Mouse (Mus musculus): ENCODE results near the gene Taf1d. TPM values are rescaled to one million over a fixed set of nuclear protein-coding genes. Genes with fewer than 3 reads are reported as not detected.
A peak's percentile ranks its signal among the peaks of the same experiment; 100 is the strongest.
"Not testable (repeated sequence)": the region's sequence is repeated elsewhere in the genome, so short reads cannot be mapped to it uniquely, and the experiment has no call there.

The Taf1d gene
- polyA plus RNA-seq, 1 experiment from 2014 or later = 68.9 TPM

DNA sequence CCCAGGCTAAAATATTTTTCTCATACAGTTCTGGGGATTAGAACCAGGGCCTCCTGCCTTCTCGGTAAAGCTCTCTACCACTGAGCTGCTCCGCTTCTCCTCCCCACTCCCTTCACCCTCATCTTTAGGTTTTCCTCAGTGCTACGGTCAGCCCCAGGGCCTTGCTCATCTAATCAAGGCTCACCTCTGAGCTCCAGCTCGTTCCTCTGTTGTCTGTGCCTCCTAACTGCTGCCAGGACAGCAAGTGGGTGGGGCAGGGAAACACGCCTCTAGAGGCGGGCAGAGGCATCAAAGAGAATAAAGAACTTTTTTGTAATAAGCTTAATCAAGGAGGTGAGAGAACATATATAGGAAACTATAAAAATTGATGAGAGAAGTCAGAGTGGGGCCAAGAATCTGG is 18.2 kb upstream of the Taf1d start:
- H3K4me1 ChIP-seq = no peaks in the 10 kb centered on the region
- 49% methylated on average over 6 of the region's 6 CpGs for WGBS

DNA sequence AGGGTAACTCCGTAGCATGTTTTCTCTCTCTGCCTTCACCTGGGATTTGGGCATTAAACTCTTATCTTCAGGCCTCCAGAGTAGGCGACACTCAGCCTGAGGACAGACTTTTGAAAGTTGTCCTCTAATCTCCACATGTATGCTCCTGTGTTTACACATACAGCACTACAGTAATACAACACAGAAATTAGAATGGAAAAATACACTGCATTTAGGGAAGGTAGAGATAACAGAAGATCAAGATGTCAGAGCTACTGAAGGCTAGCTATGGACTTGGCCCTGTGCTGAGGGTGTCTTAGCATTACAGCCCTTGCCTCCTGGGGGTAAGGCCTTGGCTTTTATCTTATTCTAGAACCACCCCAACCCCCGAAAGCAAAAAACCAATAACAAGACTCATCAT is 17.6 kb upstream of the Taf1d start:
- H3K4me2 ChIP-seq (replicated peaks) = no peak overlapping the region
- no peaks in the 10 kb centered on the region for H3K9me3 ChIP-seq (replicated peaks)
- H3K4me3 ChIP-seq (replicated peaks) = no peak overlapping the region
- 87% methylated on average over 3 of the region's 3 CpGs for WGBS
- no peak overlapping the region for H3K27ac ChIP-seq (replicated peaks)
- H3K4me1 ChIP-seq = no peaks in the 10 kb centered on the region
- no peak overlapping the region for H3K9ac ChIP-seq
- ATAC-seq (ENCODE audit: insufficient number of reproducible peaks, low FRiP score, low TSS enrichment, low read depth) = no peak
- H3K36me3 ChIP-seq = peaks cover 14% of the 10 kb centered on the region; the same call in 1 of the 2 replicates
- no peaks in the 10 kb centered on the region for H3K27me3 ChIP-seq

More for the DNA sequence above, 18.2 kb upstream of the Taf1d start:
- Histone ChIP-seq H3K27me3 (no peaks in the 10 kb centered on the region), H3K4me3 (replicated peaks) (no peak overlapping the region), H3K9me3 (replicated peaks) (no peaks in the 10 kb centered on the region), H3K27ac (replicated peaks) (no peak overlapping the region), H3K9ac (no peak overlapping the region), H3K36me3 (peaks cover 14% of the 10 kb centered on the region; the same call in 1 of the 2 replicates), H3K4me2 (replicated peaks) (no peak overlapping the region)
- ATAC-seq (ENCODE audit: insufficient number of reproducible peaks, low FRiP score, low TSS enrichment, low read depth) = no peak

DNA sequence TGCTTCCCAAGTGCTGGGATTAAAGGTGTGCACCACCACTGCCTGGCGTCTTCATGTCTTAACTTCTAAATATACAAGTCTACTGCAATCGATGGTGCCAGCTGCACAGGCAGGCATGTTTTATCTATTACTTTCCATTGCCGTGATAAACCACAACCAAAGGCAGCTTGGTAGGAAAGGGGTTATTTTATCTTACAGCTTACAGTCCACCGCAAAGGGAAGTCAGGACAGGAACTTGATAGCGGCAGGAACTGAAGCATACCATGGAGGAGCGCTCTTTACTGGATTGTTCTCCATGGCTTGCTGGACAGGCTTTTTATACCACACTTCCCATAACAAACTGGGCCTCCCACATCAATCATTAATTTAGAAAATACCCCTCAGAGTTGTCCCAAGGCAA is 16.8 kb upstream of the Taf1d start:
- H3K9me3 ChIP-seq (replicated peaks) = no peaks in the 10 kb centered on the region
- no peak overlapping the region for H3K27ac ChIP-seq (replicated peaks)
- peaks cover 14% of the 10 kb centered on the region; the same call in 1 of the 2 replicates for H3K36me3 ChIP-seq
- 86% methylated on average over 6 of the region's 6 CpGs for WGBS
- no peak for ATAC-seq (ENCODE audit: insufficient number of reproducible peaks, low FRiP score, low TSS enrichment, low read depth)
- H3K4me1 ChIP-seq = no peaks in the 10 kb centered on the region
- H3K4me3 ChIP-seq (replicated peaks) = no peak overlapping the region
- no peak overlapping the region for H3K9ac ChIP-seq
- H3K4me2 ChIP-seq (replicated peaks) = no peak overlapping the region
- no peaks in the 10 kb centered on the region for H3K27me3 ChIP-seq

DNA sequence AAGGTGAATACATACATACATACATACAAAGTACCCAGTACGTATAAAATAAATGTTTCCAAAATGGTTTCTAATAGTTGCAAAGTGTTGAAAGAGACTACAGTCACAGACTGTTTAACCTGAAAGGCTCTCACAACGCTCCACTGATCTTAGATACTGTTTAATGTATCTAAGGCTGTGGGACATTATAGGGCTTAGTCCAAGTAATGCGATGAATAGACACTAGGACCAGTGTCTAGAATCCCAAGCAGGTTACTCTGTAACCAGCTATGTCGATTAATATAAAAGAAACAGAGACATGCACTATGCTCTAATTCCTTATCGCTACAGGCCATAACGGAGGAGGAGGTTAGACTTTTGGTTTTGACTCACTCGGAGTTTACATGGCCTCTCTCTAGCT is 8.9 kb upstream of the Taf1d start:
- 81% methylated on average over 7 of the region's 7 CpGs for WGBS
- Histone ChIP-seq H3K4me3 (replicated peaks) (no peak overlapping the region), H3K27me3 (no peaks in the 10 kb centered on the region), H3K4me1 (no peaks in the 10 kb centered on the region), H3K36me3 (0 out of 2 replicates have a peak, but pooled peaks cover 3% of the 10 kb centered on the region), H3K9ac (no peak overlapping the region), H3K27ac (replicated peaks) (no peak overlapping the region), H3K4me2 (replicated peaks) (no peak overlapping the region), H3K9me3 (replicated peaks) (no peaks in the 10 kb centered on the region)
- ATAC-seq (ENCODE audit: insufficient number of reproducible peaks, low FRiP score, low TSS enrichment, low read depth) = no peak

DNA sequence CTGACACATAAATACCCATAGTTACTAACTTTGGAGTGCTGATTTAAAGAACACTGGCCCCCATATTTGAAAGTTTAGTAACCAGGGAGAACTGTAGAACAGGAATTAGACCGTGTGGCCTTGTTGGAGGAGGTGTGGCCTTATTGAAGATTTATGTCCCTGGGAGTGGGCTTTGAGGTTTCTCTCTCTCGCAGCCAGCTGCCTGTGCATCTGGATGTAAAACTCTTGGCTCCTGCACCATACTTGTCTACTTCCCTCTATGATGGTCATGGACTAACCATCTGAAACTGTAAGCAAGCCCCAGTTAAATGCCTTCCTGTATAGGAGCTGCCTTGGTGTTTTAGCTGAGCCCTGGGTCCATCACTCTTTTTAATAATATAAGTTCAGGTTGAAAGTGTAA is 7.6 kb upstream of the Taf1d start:
- WGBS = 66% methylated on average over 2 of the region's 2 CpGs
- H3K4me3 ChIP-seq (replicated peaks) = no peak overlapping the region
- no peak for ATAC-seq (ENCODE audit: insufficient number of reproducible peaks, low FRiP score, low TSS enrichment, low read depth)

DNA sequence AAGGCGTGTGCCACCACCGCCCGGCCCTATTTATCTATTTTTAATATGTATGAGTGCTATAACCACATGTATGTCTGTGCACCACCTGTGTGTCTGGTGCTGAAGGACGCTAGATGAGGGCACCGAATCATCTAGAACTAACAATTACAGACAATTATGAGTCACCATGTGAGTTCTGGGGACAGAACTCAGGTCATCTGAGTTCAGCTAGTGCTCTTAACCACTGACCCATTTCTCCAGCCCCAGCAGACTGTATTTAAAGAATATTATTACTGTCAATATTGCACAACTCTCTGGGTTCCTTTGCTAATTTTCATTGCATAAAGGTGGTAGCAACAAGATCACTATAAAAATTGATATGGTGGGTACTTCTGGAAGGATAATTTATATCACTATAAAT is 6.0 kb upstream of the Taf1d start:
- Histone ChIP-seq H3K27ac (replicated peaks) (no peak overlapping the region), H3K4me1 (no peaks in the 10 kb centered on the region), H3K9ac (no peak overlapping the region), H3K9me3 (replicated peaks) (no peaks in the 10 kb centered on the region), H3K4me2 (replicated peaks) (no peak overlapping the region), H3K4me3 (replicated peaks) (no peak overlapping the region), H3K27me3 (no peaks in the 10 kb centered on the region), H3K36me3 (0 out of 2 replicates have a peak, but pooled peaks cover 3% of the 10 kb centered on the region)
- no peak for ATAC-seq (ENCODE audit: insufficient number of reproducible peaks, low FRiP score, low TSS enrichment, low read depth)
- 71% methylated on average over 5 of the region's 5 CpGs for WGBS

More for the DNA sequence above, 7.6 kb upstream of the Taf1d start:
- Histone ChIP-seq H3K4me1 (no peaks in the 10 kb centered on the region), H3K36me3 (0 out of 2 replicates have a peak, but pooled peaks cover 3% of the 10 kb centered on the region), H3K27ac (replicated peaks) (no peak overlapping the region), H3K9ac (no peak overlapping the region), H3K27me3 (no peaks in the 10 kb centered on the region), H3K9me3 (replicated peaks) (no peaks in the 10 kb centered on the region), H3K4me2 (replicated peaks) (no peak overlapping the region)

DNA sequence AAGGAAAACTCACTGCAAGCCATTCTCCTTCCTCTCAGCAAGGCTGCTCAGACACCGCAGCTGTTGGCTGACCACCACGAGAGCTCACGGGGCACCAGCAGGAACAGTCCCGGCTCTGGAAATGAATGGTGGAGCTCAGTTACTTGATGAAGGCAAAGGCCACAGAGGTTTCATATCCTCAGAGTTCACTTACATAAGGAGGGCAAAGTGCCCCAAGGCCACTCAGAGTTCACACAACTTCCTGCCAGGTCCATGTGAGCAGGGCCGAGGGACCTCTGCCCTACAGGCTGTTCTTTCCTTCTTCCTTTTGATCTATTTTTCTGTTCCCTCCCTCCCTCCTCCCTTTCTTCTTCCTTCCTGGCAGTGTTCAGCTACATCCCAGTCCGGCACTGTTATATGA is 4.6 kb upstream of the Taf1d start:
- H3K27ac ChIP-seq (replicated peaks) = 0 out of 2 replicates have a peak overlapping the region, but pooled peaks have one; percentile 41
- H3K36me3 ChIP-seq = 0 out of 2 replicates have a peak, but pooled peaks cover 3% of the 10 kb centered on the region
- no peak overlapping the region for H3K4me2 ChIP-seq (replicated peaks)
- 25% methylated on average over 6 of the region's 6 CpGs for WGBS
- H3K27me3 ChIP-seq = no peaks in the 10 kb centered on the region
- no peaks in the 10 kb centered on the region for H3K9me3 ChIP-seq (replicated peaks)
- ATAC-seq (ENCODE audit: insufficient number of reproducible peaks, low FRiP score, low TSS enrichment, low read depth) = no peak
- H3K4me1 ChIP-seq = 0 out of 2 replicates have a peak, but pooled peaks cover 4% of the 10 kb centered on the region
- no peak overlapping the region for H3K4me3 ChIP-seq (replicated peaks)
- no peak overlapping the region for H3K9ac ChIP-seq

DNA sequence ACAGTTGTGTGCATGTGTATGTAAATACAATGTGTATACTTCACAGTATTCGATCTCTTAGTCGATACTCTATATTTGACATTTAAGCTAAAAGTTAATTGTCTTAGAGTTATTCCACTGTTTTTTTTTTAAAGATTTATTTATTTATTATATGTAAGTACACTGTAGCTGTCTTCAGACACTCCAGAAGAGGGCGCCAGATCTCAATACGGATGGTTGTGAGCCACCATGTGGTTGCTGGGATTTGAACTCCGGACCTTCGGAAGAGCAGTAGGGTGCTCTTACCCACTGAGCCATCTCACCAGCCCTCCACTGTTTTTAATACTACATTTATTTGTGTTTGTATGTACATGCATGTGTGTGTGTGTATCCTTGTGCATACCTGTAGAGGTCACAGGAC is 4.0 kb upstream of the Taf1d start:
- ATAC-seq (ENCODE audit: insufficient number of reproducible peaks, low FRiP score, low TSS enrichment, low read depth); H3K9me3 ChIP-seq (replicated peaks); H3K27ac ChIP-seq (replicated peaks); H3K27me3 ChIP-seq; H3K4me1 ChIP-seq; H3K9ac ChIP-seq; H3K4me3 ChIP-seq (replicated peaks); H3K36me3 ChIP-seq; H3K4me2 ChIP-seq (replicated peaks): not testable (repeated sequence)
- 79% methylated on average over 6 of the region's 6 CpGs for WGBS

DNA sequence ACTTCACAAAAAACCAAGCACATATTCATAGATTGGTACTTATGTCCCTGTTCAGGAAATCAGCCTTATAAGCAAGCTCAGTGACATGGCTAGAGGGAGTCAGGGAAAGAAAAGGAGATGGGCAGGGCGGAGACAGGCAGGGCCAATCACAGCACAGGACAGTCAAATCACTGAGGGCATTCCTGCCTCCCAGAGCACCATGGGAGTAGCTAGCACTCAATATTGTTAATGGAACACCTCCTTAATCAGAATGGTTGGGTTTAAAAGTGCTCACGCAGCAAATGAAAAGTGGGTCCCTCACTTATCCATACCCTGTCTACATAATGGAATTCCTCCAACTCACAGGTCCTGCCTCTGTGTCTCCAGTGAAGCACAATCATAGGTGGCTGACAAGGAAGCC is 3.1 kb upstream of the Taf1d start:
- no peaks in the 10 kb centered on the region for H3K36me3 ChIP-seq
- H3K4me2 ChIP-seq (replicated peaks) = no peak overlapping the region
- no peaks in the 10 kb centered on the region for H3K27me3 ChIP-seq
- ATAC-seq (ENCODE audit: insufficient number of reproducible peaks, low FRiP score, low TSS enrichment, low read depth) = no peak
- H3K9ac ChIP-seq = no peak overlapping the region
- WGBS = 65% methylated on average over 2 of the region's 2 CpGs
- H3K4me1 ChIP-seq = peaks cover 15% of the 10 kb centered on the region
- H3K9me3 ChIP-seq (replicated peaks) = no peaks in the 10 kb centered on the region
- H3K4me3 ChIP-seq (replicated peaks) = no peak overlapping the region
- H3K27ac ChIP-seq (replicated peaks) = no peak overlapping the region

DNA sequence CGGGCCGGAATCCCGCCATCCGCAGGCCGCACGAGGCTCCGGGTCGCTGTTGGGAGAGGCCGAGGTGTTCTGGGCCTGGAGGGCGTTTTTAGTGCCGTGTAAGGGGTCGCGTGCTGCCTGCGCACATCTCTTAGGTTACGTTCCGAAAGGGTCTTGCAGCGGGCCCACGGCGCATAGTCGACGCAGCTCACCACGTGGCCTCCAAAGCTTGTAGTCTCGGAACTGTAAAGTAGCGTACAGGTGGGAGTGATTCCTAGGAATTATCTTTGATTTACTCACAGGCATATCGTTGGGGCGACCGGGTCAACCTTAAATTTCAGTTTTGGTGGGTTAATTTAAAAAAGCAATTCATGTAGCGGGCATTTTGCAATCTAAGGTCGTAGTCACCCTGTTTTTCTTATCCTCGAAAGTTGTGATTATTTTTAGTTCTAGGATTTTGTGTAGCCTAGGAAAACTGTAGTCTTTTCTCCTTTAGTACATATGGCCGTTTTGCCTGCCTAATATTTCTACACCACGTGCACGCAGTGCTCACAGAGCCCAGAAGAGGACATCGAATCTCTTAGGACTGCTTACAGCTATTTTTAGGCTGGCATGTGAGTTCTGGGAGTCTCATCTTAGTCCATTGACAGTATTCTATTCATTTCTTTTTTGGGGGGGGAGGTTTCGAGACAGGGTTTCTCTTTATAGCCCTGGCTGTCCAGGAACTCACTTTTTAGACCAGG is 545 bp downstream of the Taf1d start, which contains the start of gene 4931406C07Rik:
Gene 4931406C07Rik, minus strand, starts transcription at position 51 of the 722 bp plus-strand sequence.
- H3K36me3 ChIP-seq = peaks cover 21% of the 10 kb centered on the region
- H3K27ac ChIP-seq (replicated peaks) = peak within 1 kb of the TSS; percentile 91
- H3K4me3 ChIP-seq (replicated peaks) = peak within 1 kb of the TSS; percentile 81
- peak within 1 kb of the TSS; percentile 69 for H3K4me2 ChIP-seq (replicated peaks)
- no peaks in the 10 kb centered on the region for H3K9me3 ChIP-seq (replicated peaks)
- ATAC-seq (ENCODE audit: insufficient number of reproducible peaks, low FRiP score, low TSS enrichment, low read depth) = peak; percentile 72
- peak within 1 kb of the TSS; percentile 95 for H3K9ac ChIP-seq
- H3K27me3 ChIP-seq = no peaks in the 10 kb centered on the region
- H3K4me1 ChIP-seq = peaks cover 21% of the 10 kb centered on the region
- 0% methylated on average over 35 of the region's 35 CpGs for WGBS

DNA sequence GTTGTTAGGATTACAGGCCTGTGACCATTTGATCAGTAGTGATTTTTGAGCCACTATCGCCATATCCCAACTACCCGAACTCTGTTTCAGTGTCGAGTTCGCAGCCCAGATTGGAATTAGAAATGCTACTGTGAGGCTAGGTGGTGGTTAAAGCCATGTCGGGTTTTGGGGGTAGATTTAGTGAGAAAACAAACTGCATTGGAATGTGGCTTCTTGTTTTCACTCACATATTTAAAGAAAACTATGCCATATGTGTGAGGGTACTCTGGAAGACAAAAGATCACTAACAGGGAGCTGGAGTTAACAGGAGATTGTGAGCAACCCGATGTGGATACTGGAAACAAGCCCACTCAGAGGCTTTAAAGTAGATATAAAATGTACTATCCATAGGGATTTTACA is 1.2 kb downstream of the Taf1d start:
- H3K4me3 ChIP-seq (replicated peaks) = peak overlapping the region; percentile 81
- peak overlapping the region; percentile 69 for H3K4me2 ChIP-seq (replicated peaks)
- WGBS = 8% methylated on average over 6 of the region's 6 CpGs
- H3K27ac ChIP-seq (replicated peaks) = no peak overlapping the region; the same call in 1 of the 2 replicates
- ATAC-seq (ENCODE audit: insufficient number of reproducible peaks, low FRiP score, low TSS enrichment, low read depth) = no peak
- H3K27me3 ChIP-seq = no peaks in the 10 kb centered on the region
- H3K36me3 ChIP-seq = peaks cover 28% of the 10 kb centered on the region
- H3K9ac ChIP-seq = peak overlapping the region; percentile 95
- peaks cover 21% of the 10 kb centered on the region for H3K4me1 ChIP-seq
- no peaks in the 10 kb centered on the region for H3K9me3 ChIP-seq (replicated peaks)

DNA sequence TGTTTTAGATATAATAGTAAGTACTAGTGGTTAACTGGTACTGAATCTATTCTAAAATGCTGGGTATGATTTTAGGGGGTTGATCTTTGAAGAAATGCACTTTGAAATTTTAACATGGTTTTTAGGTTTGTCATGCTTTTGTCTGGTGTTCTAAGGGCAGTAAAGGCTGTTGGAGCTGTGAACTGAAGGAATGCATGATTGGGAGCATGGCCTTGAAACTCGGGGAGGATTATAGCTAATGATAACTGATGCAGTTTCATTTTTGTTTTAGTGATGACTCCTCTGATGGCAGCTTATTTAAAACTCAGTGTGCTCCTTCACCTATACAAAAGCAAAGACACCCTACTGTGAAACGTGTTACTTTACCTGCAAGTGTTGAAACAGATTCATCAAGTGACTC is 2.2 kb downstream of the Taf1d start:
- no peak for ATAC-seq (ENCODE audit: insufficient number of reproducible peaks, low FRiP score, low TSS enrichment, low read depth)
- 49% methylated on average over 2 of the region's 2 CpGs for WGBS
- Histone ChIP-seq H3K4me3 (replicated peaks) (no peak overlapping the region), H3K4me1 (peaks cover 21% of the 10 kb centered on the region), H3K9ac (no peak overlapping the region), H3K9me3 (replicated peaks) (no peaks in the 10 kb centered on the region), H3K27ac (replicated peaks) (no peak overlapping the region), H3K36me3 (peaks cover 33% of the 10 kb centered on the region), H3K4me2 (replicated peaks) (no peak overlapping the region), H3K27me3 (no peaks in the 10 kb centered on the region)

Measured in embryonic facial prominence, embryonic 15.5 days (tissue).